Mouse (Mus musculus) layer of hippocampus, adult 2 months (tissue): Measurements from ENCODE around the gene Srrm4. TPM values are rescaled to one million over a fixed set of nuclear protein-coding genes. Genes with fewer than 3 reads are reported as not detected.

Experiments used
- DNase-seq, 2 experiments: peaks; one replicate each; pipeline ENCODE4 v3.0.0; 2022; ENCODE audit warnings: low spot score in 2 of 2
- H3K27ac ChIP-seq: fragments of 200-600 bp; 2 replicates; pipeline ENCODE4 v1.8.1; 2022
- H3K4me3 ChIP-seq: fragments of 200-600 bp; 2 replicates; pipeline ENCODE4 v1.8.1; 2022; ENCODE audit warnings: mild to moderate bottlenecking
- CTCF ChIP-seq: fragments of 200-600 bp; conservative IDR thresholded peaks from 2 replicates; pipeline ENCODE4 v1.8.1; 2022; ENCODE audit warnings: antibody characterized with exemption, mild to moderate bottlenecking, moderate library complexity
- total RNA-seq, 2 experiments: library from RNA; stranded (reverse); gene quantifications; 2 replicates each; pipeline ENCODE4 v1.2.3; 2021

The Srrm4 gene
- total RNA-seq, 2 experiments from 2014 or later, result 29.4 to 29.9 TPM

GRCm38 (mm10) chr5:116400042-116400730 is 191.4 kb downstream of the Srrm4 start:
- DNase-seq, result no peak
- Histone ChIP-seq H3K4me3 (no peak overlapping the region), H3K27ac (no peak overlapping the region)
- TF ChIP-seq CTCF, result no peak

GRCm38 (mm10) chr5:116396104-116396503 is 195.5 kb downstream of the Srrm4 start:
- DNase-seq, result no peak
- no peak for TF ChIP-seq CTCF

GRCm38 (mm10) chr5:116392603-116393002 is 199.0 kb downstream of the Srrm4 start:
- no peak overlapping the region for H3K4me3 ChIP-seq
- H3K27ac ChIP-seq, result no peak overlapping the region
- DNase-seq, result no peak
- TF ChIP-seq CTCF, result no peak

More at GRCm38 (mm10) chr5:116396104-116396503, 195.5 kb downstream of the Srrm4 start:
- Histone ChIP-seq H3K4me3 (no peak overlapping the region), H3K27ac (no peak overlapping the region)

GRCm38 (mm10) chr5:116389856-116390542 is 201.6 kb downstream of the Srrm4 start:
- H3K27ac ChIP-seq, result no peak overlapping the region
- DNase-seq, result peak; percentile 26 to 27
- no peak overlapping the region for H3K4me3 ChIP-seq
- TF ChIP-seq CTCF, result no peak

- DNase-seq, result no peak
- TF ChIP-seq CTCF, result no peak
- H3K4me3 ChIP-seq, result no peak overlapping the region
- H3K27ac ChIP-seq, result no peak overlapping the region
Measured at GRCm38 (mm10) chr5:116389321-116389720, 202.3 kb downstream of the Srrm4 start.

Other genes with a start within 250 kb of the Srrm4 start
- 10 to 100 TPM; 11.8 to 12.5 TPM for gene Hspb8, start 169.0 kb downstream of the Srrm4 start, total RNA-seq